Mouse (Mus musculus) kidney, postnatal 25 days (tissue): ENCODE measurements at regions not wholly inside any gene's neighbourhood (a gene's known extent, or its start where the extent isn't known, plus 50 kb on each side); places are given as distances from the start of the nearest gene placed in this dataset.
"Not testable (repeated sequence)": the region's sequence is repeated elsewhere in the genome, so short reads cannot be mapped to it uniquely, and the experiment has no call there.

Source experiments
- DNase-seq, 2 experiments: peaks; one replicate each; pipeline ENCODE4 v3.0.0; 2021; ENCODE audit warnings: mixed read lengths in 2 of 2

DNA sequence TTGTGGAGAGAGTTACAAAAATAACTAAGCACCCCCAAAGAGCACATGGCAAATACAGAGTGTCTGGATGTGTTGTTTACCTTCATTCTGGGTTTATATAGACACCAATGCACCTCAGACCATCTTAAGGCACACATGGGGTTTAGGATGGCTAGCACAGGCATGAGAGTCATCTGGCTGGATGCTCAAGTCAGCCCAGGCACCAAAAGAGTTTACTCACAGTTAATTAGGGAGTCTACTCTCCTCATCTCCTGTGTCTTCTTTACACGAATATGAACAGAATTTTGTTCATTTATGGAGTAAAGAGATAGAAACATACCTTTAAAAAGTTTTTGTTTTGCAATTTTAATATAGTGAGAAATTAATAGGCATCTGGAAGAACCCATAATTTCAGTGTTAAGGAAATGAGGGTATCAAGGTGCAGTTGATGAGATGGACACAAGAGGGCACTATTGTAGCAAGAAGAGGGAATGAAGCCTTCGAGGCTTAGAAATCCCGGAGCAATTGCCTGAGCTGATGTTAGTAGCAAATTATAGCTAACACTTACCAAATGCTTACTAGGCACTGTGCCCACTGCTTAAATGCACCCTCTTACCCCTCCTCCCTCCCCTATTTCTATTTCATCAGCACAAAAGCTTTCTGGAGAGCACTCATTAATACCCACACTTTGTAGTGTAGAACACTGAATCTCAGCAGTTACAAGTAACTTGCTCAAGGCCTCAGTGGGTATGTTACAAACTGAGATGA is 174.6 kb downstream of the Eepd1 start:
- peak in 1 of 2 experiments; percentile 67 for DNase-seq

DNA sequence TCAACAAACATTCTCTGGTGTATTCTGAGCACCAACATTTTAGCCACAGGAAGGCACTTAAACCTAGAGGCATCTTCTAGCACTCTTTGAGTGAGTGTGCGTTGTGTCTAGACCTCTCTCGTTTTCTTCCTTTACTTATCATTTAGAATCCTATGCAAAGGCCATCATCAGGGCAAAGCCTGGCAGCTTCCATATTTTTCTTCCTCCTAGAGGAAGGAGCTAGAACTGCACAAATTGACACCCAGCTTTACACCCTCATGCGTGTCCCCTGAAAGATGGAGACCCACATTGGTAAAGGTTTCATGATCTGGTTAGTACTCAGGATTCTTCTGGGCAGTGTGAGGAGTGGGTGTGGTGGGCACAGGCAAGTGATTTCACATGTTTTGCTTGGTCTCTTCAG is 175.2 kb downstream of the Eepd1 start:
- no peak for DNase-seq

DNA sequence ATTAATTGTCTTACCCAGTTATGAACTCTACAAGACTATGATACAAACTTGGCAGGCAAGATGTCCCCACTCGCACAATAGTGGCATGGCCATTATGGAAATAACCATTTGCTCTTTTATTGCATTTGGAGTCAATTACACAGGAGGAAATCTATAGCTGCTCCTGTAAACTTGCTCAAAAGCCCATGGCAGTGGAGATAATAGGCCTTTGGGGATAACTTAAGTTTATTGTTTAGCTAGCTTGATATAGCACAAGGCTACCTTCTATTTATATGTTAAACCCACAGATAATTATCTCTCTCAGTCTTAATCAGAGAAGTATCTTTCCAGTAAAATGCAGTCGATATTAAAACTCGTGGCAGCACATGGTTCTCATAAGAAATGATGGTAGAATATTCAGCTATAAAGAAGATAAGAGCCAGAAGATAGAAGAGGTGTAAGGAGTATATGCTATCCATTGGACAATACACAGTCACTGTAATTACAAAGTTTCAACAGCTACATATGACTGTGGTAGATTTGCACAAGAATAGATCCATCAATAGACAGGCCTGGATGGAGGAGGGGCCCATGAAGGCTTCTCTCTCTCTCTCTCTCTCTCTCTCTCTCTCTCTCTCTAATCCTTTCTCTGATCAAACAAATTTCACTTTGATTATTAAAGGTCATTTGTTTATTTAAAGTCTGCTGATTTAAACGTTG is 202.4 kb downstream of the Eepd1 start:
- DNase-seq: no peak

DNA sequence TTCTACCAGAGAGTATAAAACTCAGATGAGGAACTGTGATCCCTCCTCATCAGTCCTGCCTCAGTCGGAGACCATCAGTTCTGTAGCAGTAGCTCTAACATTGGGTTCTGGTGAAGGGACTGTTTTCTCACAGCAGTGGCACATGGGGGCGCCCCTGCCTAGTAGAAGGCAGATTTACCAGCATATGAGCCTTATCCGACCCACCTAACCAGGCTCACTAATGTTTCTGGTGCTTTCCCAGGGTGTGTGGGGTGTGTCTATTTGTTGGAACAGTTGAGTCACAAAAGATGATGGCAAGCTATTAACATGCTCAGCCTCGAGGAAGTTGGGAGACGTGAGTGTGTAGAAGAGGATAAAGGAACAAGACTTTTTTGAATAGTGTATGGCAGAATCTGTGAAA is 212.3 kb downstream of the Eepd1 start:
- DNase-seq: peak in 1 of 2 experiments; percentile 9

DNA sequence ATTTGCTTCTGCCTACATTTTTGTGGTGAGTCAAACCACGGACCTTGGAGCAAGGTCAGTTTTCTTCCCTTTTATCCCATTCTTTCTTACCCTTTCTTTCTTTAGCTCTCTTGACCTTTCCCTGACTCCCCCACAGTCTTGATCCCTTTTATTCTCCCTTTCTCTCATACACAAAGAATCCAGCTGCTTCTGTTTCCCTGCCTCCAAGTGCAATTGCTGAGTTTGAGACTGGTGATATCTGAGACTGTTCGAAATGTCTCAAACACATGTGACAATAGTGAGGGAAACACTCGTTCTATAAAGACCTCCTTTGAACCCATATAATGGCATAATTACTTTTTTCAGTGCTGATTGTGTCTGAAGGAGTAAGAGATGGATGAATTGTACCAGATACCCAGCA is 213.7 kb downstream of the Eepd1 start:
- DNase-seq: no peak

DNA sequence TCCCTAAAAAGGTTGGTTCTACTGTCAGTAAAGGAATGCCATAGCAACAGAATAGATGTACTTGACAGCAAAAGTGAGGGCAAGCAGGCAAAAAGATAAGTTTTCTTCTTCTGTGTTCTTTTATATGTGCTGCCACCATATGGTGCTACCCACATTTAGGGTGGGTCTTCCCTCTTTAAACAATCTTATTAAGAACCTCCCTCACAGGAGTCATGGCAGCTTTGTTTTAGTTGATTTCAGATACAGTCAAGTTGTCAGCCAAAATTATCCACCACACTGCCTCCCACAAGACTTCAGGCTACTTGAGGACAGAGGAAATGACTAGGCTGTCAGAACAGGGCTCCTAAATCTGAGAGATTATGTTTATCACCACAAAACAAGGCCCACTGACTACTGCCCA is 232.3 kb downstream of the Eepd1 start:
- no peak for DNase-seq

DNA sequence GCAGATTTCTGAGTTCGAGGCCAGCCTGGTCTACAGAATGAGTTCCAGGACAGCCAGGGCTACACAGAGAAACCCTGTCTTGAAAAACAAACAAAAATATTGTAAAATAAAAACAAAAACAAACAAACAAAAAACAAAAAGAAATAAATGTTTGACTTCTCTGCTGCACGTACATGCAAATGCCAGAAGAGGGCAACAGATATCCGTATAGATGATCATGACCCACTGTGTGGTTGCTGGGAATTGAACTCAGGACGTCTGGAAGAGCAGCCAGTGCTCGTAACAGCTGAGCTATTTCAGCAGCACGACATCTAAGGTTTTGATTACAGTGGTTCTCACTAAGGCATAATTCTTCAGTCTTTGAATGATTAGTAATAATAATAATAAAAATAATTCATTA is 262.8 kb downstream of the Eepd1 start:
- DNase-seq: no peak

DNA sequence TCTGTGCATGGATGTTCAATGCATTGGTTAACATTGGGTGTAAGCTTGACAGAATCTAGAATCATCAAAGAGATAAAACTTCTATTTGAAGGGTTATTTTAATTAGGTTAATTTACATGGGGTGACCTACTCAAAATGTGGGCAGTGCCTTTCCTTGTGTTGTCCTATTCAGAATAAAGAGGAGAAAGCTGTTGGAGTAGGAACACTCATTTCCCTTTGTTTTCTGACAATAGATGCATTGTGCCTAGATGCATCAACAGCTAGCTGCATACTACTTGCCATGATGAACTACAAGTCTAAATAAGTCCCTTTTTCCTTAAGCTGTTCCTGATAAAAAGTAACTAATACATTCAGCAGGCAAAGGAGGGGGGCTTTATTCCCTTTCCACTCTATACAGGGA is 269.8 kb downstream of the Eepd1 start:
- no peak for DNase-seq

DNA sequence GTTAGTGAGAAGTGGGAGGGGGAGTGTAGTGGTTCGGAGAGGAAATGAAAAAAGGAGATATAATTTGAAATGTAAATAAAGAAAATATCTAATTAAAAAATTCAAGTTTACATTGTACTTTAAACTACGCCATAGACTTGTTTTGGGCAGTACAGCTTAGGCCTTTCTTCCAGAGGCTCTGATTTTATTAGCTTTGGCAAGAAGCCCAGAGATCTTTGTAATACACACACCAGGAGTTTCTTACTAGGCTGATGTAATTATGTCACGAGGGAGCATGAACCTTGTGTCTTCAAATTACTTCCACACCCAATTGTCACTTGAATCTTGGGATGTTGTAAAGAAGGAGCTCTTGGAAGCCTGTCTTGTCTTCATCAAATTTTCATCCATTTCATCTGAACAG is 292.6 kb downstream of the Eepd1 start:
- no peak for DNase-seq

DNA sequence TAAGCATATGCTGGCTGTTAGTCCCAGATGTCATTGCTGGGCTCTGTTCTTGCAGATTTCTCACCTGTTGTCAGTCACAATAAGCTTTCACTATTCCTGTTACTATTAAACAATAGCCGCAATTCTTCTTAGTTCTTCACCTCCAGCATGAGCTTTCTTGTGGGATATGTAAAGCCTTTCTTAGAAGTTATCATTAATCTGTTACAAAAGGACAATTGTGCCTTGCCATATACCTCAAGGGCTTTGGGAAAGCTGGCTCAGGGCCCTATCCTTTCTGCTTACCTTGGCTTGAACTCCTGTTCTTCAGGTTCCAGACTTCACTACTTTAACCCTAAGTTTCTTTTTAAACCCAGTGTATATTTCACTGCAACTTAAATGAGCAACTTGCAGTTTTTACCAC is 301.3 kb downstream of the Eepd1 start:
- no peak for DNase-seq

DNA sequence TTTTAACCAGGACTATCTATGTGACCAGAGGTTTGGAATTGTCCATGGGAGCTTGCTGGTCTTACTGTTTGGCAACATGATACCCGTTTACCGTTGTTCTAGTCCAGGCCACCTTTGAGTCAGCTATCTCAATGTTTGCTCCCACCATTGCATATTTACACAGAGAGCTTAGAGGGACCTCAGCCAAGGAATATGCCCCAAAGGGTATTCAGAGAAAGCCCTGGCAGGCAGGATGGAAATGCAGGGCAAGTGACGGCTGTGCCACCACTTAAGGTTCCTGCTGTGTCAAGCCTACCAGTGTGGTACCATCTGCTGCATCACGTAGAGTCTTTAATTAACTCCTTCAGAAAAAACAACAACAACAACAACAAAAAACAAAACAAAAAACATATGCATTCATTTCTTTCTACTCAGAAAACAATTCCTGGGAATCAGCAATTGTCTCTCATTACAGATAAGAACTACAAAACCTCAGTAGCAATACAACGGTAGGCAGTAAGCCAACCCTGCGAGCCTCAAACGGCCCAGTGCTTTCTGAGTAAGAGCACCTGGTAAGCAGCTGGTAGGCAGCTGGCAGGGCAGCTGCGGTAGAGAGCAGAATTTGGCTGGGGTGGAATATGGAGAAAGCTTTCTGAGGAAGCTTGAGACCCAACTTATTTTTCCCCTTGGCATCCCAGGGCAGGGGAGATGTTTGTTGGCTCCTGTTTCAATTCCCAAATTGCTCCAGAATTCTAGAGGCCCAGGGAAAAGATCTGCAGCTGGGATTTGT is 314.0 kb downstream of the Eepd1 start:
- DNase-seq: no peak

DNA sequence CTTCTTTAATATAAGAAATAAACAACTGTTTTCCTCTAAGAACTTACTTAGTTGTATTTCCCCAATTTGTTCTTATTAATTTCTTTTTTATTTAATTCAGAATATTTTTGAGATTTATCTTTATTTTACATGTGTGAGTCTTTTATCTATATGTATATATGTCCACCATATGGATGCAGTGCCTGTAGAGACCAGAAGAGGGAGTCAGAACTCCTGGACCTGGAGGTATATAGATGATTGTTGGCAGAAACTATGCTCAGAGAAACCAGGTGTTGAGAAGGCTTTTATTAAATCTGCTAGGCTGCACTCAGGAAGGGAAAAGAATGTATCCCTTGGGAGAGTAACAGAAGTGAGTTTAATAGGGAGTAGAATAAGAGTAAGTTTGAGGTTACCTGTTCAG is 328.2 kb downstream of the Eepd1 start:
- no peak for DNase-seq

DNA sequence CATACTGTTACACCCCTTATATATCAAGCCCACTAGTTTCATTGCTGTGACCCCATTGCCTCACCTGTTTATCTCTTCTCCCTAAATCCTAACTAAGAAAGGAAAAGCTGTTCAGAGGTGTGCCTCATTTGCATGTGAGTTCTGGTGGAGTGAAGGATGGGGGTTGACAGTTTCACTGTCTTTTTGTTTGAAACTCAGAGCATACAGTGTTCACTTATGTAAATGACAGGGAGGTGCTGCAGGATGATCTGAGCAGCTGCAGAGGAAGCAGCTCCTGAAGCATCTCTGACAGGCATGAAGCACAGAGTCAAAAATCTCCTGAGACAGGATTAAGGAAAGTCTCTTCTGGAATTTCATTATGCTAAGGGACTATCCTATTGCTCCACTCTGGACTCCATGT is 351.9 kb downstream of the Eepd1 start:
- no peak for DNase-seq

DNA sequence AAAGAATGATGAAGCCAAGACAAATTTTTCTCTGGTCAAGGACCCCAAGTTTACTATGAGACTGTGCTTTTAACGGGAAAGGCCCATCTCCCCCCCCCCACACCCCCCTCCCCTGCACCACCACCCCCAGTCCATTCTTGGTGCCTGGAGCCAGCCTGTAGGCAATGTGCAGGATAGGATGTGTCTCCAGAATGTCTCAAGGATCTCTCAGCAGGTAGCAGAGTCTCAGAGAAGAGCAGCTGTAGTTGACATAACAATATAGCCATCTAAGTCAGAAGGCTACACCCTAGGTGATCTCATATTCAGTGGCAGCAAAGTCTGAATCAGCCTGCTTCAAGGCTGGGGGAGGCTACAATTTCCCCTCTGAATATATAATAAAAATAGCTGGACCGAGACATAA is 368.6 kb downstream of the Eepd1 start:
- DNase-seq: not testable (repeated sequence)

DNA sequence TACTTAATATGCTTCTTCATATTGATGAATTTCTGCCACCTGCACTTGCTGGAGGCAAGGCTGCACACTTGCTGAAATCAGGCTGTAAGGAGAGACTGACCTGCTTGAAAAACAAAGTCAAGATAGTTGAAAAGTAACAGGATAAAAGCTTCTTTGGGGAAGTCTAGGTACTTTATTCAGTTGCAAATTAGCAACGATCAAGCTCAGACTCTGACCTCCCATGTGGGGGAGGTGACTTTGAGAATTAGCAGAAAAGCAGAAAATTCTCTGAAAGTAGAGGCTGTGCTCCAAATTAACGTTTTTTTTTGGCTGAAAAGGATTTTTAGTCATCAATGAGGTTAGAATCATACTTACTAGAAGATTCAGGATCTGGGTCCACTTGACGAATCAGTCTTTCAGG is 369.3 kb downstream of the Eepd1 start:
- DNase-seq: not testable (repeated sequence)

DNA sequence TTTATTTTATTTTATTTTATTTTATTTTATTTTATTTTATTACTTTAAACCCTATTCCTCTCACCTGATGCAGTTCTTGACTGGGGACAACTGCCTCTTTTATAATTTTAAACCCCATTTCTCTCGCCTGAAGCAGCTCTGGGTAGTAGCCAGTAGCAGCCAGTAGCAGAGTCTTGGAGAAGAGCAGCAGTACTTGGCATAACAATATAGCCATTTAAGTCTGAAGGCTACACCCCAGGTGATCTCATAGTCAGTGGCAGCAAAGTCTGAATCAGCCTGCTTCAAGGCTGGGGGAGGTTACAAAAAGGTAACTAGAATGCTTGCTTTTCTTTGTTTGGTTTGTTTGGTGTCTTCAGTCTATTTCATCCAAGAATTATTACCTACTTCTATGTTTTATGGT is 373.2 kb downstream of the Eepd1 start:
- no peak for DNase-seq

DNA sequence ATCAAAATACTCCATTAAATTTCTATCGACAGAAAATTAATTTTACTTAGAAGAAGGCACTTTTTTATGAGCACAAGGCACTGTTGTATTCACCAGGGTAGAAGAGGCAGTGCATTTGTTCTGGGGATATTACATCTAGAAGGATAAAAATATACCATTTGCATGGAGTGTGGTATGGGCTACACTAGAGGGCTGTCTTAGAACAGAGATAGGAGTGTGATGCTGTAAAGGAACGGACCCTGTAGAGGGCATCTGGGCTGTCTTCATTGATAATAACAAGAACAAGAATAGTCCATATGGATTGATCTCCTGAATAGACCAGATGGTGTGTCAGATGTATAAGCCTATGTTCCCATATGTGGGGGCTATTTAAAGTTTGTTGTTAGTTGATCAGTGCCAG is 388.9 kb downstream of the Eepd1 start:
- DNase-seq: no peak

DNA sequence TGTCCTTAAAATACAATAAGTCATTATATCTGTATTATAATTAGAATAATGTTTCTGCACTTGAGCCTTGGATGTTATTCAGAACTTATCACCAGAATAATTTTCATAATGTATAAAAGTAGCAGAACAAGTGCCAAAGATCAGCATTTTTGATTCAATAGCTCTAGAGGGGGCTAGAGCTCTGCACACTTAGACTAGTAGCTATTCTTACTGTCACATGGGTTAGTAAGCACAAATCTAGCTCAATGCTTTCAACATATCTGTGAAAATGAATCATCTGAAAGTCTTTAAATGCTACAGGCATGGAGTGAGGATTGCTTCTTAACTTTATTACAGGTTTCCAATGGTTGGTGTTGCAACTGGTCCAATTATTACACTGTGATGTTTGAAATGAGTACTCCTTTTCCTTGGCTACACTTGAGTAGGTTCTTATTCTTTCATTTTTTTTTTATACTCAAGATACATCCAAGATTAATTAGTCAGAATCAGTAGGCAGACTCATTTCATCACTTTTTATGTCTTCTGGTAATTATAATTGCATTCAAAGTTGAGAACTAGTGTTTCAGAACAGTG is 415.1 kb downstream of the Eepd1 start:
- no peak for DNase-seq
